Mouse (Mus musculus) C2C12 (cell line): Measurements from ENCODE around the gene Ctdnep1. TPM values are rescaled to one million over a fixed set of nuclear protein-coding genes. Genes with fewer than 3 reads are reported as not detected.
A peak's percentile ranks its signal among the peaks of the same experiment; 100 is the strongest.

Experiments
- H3K27me3 ChIP-seq: one replicate; pipeline ENCODE4 v1.6.1; 2011; ENCODE audit not compliant: control insufficient read depth, insufficient read depth, insufficient read length
- H3K36me3 ChIP-seq: one replicate; pipeline ENCODE4 v1.6.1; 2011; ENCODE audit not compliant: control insufficient read depth, insufficient read depth
- H3K4me3 ChIP-seq: one replicate; pipeline ENCODE4 v1.5.1; 2011; ENCODE audit warnings: mild to moderate bottlenecking, control low read depth; ENCODE audit not compliant: poor library complexity, insufficient read depth, severe bottlenecking
- H3K79me2 ChIP-seq: one replicate; pipeline ENCODE4 v1.6.1; 2011; ENCODE audit not compliant: control insufficient read depth, insufficient read depth
- H3K79me3 ChIP-seq: one replicate; pipeline ENCODE4 v1.6.1; 2011; ENCODE audit warnings: low read depth, control low read depth
- H3ac ChIP-seq: one replicate; pipeline ENCODE3; 2011; ENCODE audit warnings: low read depth; ENCODE audit not compliant: control insufficient read depth, insufficient read length
- CEBPB ChIP-seq: IDR thresholded peaks from one replicate; pipeline ENCODE4 v1.6.1; 2011; ENCODE audit warnings: low read depth, mild to moderate bottlenecking, control low read depth, moderate library complexity
- CTCF ChIP-seq: IDR thresholded peaks from one replicate; pipeline ENCODE4 v1.5.1; 2011; ENCODE audit not compliant: control insufficient read depth, insufficient read depth, insufficient read length
- FOSL1 ChIP-seq: IDR thresholded peaks from one replicate; pipeline ENCODE4 v1.8.0; 2011; ENCODE audit warnings: mild to moderate bottlenecking, low read length; ENCODE audit not compliant: poor library complexity, insufficient read depth, severe bottlenecking
- MAX ChIP-seq: IDR thresholded peaks from one replicate; pipeline ENCODE4 v1.6.1; 2011; ENCODE audit warnings: mild to moderate bottlenecking, control low read depth
- MYOD1 ChIP-seq: IDR thresholded peaks from one replicate; pipeline ENCODE4 v1.6.1; 2011; ENCODE audit warnings: low read depth; ENCODE audit not compliant: control insufficient read depth, insufficient read length
- MYOG ChIP-seq: IDR thresholded peaks from one replicate; pipeline ENCODE4 v1.6.1; 2011; ENCODE audit not compliant: control insufficient read depth, insufficient read length; ENCODE audit errors: extremely low read depth
- USF1 ChIP-seq: IDR thresholded peaks from one replicate; pipeline ENCODE4 v1.6.1; 2011; ENCODE audit warnings: low read depth, mild to moderate bottlenecking, control low read depth, moderate library complexity
- polyA plus RNA-seq: library from polyadenylated mRNA; unstranded; fragments of >200 nt; fragmentation: generic; extraction: Trizol; gene quantifications from one replicate; pipeline ENCODE4 v1.2.1, GENCODE M21; 2012; ENCODE audit warnings: missing spikeins

Gene Ctdnep1
- polyA plus RNA-seq, 1 experiment, result 141 TPM

DNA sequence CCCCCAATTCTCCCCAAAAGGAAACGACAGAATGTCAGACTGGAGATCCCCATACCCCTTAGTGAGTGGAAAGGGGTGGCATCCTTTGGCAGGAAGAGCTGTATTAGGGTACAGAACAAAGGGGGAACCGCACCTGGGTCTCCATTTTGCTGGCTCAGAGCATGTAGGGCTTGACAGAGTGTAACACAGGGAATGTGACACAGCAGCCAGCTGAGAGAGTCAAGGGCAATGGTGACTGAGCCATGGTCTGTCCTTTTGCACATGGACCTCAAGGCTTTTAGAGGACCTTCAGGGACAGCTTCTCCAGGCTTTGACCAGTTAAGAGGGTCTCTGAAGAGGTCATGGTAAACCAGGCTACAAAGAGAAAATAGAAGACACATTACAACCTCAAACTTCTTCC, 6.0 kb upstream of the Ctdnep1 start:
- Histone ChIP-seq H3K4me3 (no peak overlapping the region), H3K79me2 (peaks cover 28% of the 10 kb centered on the region), H3K27me3 (no peaks in the 10 kb centered on the region), H3K36me3 (peaks cover 75% of the 10 kb centered on the region), H3K79me3 (peaks cover 26% of the 10 kb centered on the region), H3ac (no peak overlapping the region)
- TF ChIP-seq FOSL1 (no peak), CTCF (no peak), MAX (no peak), CEBPB (no peak), MYOD1 (no peak), MYOG (no peak), USF1 (no peak)

DNA sequence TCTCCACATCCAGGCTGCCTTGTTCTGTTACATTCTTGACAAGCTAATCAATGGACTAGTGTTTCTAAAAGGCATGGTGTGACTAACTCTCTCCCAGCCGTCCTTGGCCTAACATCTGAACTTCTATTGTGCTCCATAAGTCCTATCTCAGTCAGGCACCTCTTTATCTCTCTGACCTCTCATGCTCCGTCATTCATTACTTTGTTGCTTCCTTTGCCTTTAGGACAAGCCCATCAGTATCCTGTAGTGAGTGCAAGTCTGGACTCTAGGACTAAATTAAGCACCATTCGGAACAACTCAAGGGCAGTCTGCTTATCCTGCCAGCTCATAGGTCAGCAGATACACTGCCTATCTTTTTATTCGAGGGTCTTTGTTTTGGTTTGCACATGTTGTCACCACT, 4.7 kb upstream of the Ctdnep1 start:
- Histone ChIP-seq H3K79me2 (peaks cover 34% of the 10 kb centered on the region), H3K27me3 (no peaks in the 10 kb centered on the region), H3K4me3 (no peak overlapping the region), H3K79me3 (peaks cover 31% of the 10 kb centered on the region), H3ac (no peak overlapping the region), H3K36me3 (peaks cover 70% of the 10 kb centered on the region)
- TF ChIP-seq MYOG (no peak), CTCF (no peak), USF1 (no peak), MYOD1 (no peak), FOSL1 (no peak), CEBPB (no peak), MAX (no peak)

DNA sequence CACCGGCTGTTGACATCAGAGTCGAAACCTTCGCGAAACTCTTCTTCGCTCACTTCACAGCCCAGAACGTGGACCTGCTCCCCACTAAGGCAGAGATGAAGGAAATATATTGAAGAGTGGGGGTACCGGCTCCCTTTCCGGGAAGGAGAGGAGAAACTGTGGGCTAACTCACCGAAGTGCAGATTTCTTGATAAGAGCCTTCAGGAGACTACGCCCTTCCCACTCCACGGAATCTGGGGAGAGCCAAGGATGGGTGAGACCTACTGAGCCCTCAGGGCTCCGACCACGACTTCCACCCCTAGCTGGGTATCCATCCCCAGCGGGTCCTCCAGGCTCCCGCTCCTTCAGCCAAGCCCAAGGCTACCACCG, 1.1 kb upstream of the Ctdnep1 start:
- peak overlapping the region; percentile 94 for H3K4me3 ChIP-seq
- no peaks in the 10 kb centered on the region for H3K27me3 ChIP-seq
- peaks cover 55% of the 10 kb centered on the region for H3K36me3 ChIP-seq
- peaks cover 70% of the 10 kb centered on the region for H3K79me2 ChIP-seq
- peak overlapping the region; percentile 90 for H3ac ChIP-seq
- peaks cover 61% of the 10 kb centered on the region for H3K79me3 ChIP-seq
- no peak for TF ChIP-seq CTCF
- no peak for TF ChIP-seq MYOD1
- TF ChIP-seq MAX, result no peak
- no peak for TF ChIP-seq USF1
- TF ChIP-seq MYOG, result no peak
- TF ChIP-seq CEBPB, result no peak
- TF ChIP-seq FOSL1, result no peak

DNA sequence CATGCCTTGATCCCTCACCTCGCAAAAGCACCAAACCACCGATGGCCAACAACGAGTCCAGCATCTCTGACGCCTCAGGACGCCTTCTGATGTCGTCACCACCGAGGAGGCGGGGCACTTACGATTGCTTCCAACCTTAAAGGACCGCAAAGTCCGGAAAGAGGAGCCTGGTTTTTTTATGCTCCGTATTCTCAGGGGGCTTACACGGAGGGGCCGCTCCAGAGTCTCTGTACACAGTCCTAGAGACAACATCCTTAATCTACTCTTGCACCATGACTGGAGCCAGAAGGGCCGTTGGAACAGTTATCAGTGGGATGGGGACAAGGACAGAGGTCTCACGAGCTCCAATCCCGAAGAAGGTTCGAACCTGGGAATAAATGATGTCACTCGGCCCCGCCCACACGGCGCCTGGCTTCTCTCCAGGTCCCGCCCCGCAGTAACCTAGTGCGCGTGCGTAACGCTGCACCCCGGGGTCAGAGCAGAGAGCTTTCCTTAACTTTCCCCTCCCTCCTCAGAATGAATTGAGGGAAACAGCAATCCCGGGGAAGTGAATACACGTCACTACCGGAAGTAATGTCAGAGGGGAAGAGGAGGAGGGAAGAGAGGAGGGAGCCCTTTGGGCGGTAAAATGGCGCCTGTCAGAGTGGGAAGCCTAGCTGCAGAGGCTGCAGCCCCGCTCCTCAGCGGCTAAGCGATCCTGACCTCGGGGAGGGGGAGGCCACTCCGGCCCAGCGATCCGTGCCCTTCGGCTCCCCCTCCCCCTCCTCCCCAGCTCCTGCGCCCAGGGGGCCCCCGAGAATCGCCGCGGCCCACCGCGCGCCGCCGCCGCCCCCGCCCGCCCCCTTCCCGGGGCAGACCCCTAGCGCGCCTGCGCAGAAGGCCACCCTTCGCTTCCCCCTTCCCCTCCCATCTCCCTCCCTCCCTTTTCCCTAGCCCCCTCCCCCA, 488 bp upstream of the Ctdnep1 start:
- Histone ChIP-seq H3K27me3 (no peaks in the 10 kb centered on the region), H3ac (peak overlapping the region; percentile 97), H3K79me2 (peaks cover 76% of the 10 kb centered on the region), H3K79me3 (peaks cover 66% of the 10 kb centered on the region), H3K4me3 (peak overlapping the region; percentile 94), H3K36me3 (peaks cover 55% of the 10 kb centered on the region)
- TF ChIP-seq MYOG, result no peak
- TF ChIP-seq MAX, result peak; percentile 20
- TF ChIP-seq CTCF, result no peak
- TF ChIP-seq USF1, result peak; percentile 11
- peak; percentile 30 for TF ChIP-seq CEBPB

DNA sequence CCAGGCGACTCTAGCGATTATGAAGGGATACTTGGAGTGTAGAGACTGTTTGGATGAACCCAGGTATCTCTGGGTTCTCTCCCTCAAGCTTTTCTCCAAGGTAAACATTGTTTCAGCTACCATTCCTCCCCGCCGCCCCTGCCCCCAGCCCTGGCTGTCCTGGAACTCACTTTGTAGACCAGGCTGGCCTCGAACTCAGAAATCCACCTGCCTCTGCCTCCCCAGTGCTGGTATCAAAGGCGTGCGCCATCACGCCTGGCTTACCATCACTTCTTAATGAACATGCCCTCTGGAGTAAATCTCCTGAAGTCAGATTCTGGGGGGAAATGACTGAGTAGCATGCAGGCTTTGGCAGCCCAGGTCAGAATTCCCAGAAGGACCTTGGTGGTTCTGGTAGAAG, 1.3 kb downstream of the Ctdnep1 start, which contains the start of gene Elp5:
Gene Elp5 (minus strand): TSS at position 293 of the 400 bp plus-strand sequence.
- Histone ChIP-seq H3K79me2 (peaks cover 85% of the 10 kb centered on the region), H3ac (peak within 1 kb of the TSS; percentile 97), H3K36me3 (peaks cover 58% of the 10 kb centered on the region), H3K27me3 (no peaks in the 10 kb centered on the region), H3K79me3 (peaks cover 65% of the 10 kb centered on the region), H3K4me3 (peak within 1 kb of the TSS; percentile 94)
- TF ChIP-seq CTCF (no peak), FOSL1 (no peak), USF1 (no peak), MYOD1 (no peak), MAX (no peak)
